ENCODE assay signal across 10 mouse cellular contexts in genomic region chr1:86433359-86433758, GRCm38 (mm10). TPM values are rescaled to one million over a fixed set of nuclear protein-coding genes. Genes with fewer than 3 reads are reported as not detected.
A peak's percentile ranks its signal among the peaks of the same experiment; 100 is the strongest.
DNase-seq lines count a peak whose midpoint lies in the region; ATAC-seq and TF ChIP-seq lines count a peak whose summit lies in the region.
"Had no signal": no experiment of that assay in that cellular context is flagged by ENCODE, and none has a peak within 500 bp of the region (broad histone marks: within the 10 kb centered on the region; RNA-seq: fewer than 3 reads in every experiment).

No protein-coding gene starts in this region.

- no peak for TF ChIP-seq POLR2A in small intestine, adult 2 months (IDR thresholded peaks at IDR 0.05; ENCODE audit: low read depth, low read length)

- peak overlapping the region; percentile 99 for H3K27ac ChIP-seq in lung, embryonic 15.5 days
- H3K27ac ChIP-seq in limb, embryonic 13.5 days: peak overlapping the region; percentile 98
- 0 out of 2 replicates have a peak overlapping the region, but pooled peaks have one; percentile 88 for H3K27ac ChIP-seq in small intestine, adult 2 months (ENCODE audit: insufficient read depth, low read depth, low read length)

- no peak for ATAC-seq in cerebellum, adult (ENCODE audit: insufficient number of reproducible peaks, low FRiP score, low TSS enrichment)
- no peak for ATAC-seq in lung, embryonic 15.5 days (ENCODE audit: borderline replicate concordance, extremely low read depth, low FRiP score, low TSS enrichment)
- ATAC-seq in limb, embryonic 13.5 days (ENCODE audit: low FRiP score, low read depth): no peak
- no peak for ATAC-seq in granulocyte monocyte progenitor cell, adult 5-6 weeks (replicated peaks; ENCODE audit: poor library complexity, severe bottlenecking)

- no peaks in the 10 kb centered on the region for H3K36me3 ChIP-seq in lung, embryonic 15.5 days
- H3K36me3 ChIP-seq in limb, embryonic 13.5 days: no peaks in the 10 kb centered on the region
- H3K36me3 ChIP-seq in small intestine, adult 2 months (ENCODE audit: control insufficient read depth, insufficient read depth, low read length): no peaks in the 10 kb centered on the region

- WGBS in lung, embryonic 15.5 days: 68% methylated on average over 7 of the region's 7 CpGs
- WGBS in limb, embryonic 13.5 days: 77% methylated on average over 7 of the region's 7 CpGs
- 84% methylated on average over 7 of the region's 7 CpGs for WGBS in small intestine, adult 2 months

- DNase-seq in cerebellum, adult 11-12 months: peak; percentile 46
- DNase-seq in lung, postnatal 36 days: no peak
- DNase-seq in layer of hippocampus, postnatal 25 days (ENCODE audit: extremely low spot score in 1 of 2, low spot score in 1 of 2): no peak
- DNase-seq: right cerebral cortex, postnatal 25 days had no signal

- no peak for TF ChIP-seq CTCF in small intestine, adult 2 months (IDR thresholded peaks at IDR 0.05; ENCODE audit: extremely low read depth, insufficient read length, insufficient replicate concordance, low read depth, low read length)

- peaks cover 46% of the 10 kb centered on the region for H3K4me1 ChIP-seq in lung, embryonic 15.5 days
- peaks cover 32% of the 10 kb centered on the region for H3K4me1 ChIP-seq in limb, embryonic 13.5 days
- peaks cover 15% of the 10 kb centered on the region for H3K4me1 ChIP-seq in small intestine, adult 2 months (ENCODE audit: control insufficient read depth, insufficient read depth, insufficient read length, low read length)

- H3K9me3 ChIP-seq in lung, embryonic 15.5 days: no peaks in the 10 kb centered on the region
- H3K9me3 ChIP-seq in limb, embryonic 13.5 days: no peaks in the 10 kb centered on the region

- H3K27me3 ChIP-seq in lung, embryonic 15.5 days: no peaks in the 10 kb centered on the region
- H3K27me3 ChIP-seq in limb, embryonic 13.5 days: no peaks in the 10 kb centered on the region
- H3K27me3 ChIP-seq in small intestine, adult 2 months (ENCODE audit: control insufficient read depth, insufficient read depth, low read length): no peaks in the 10 kb centered on the region

- H3K4me2 ChIP-seq in lung, embryonic 15.5 days: peak overlapping the region; percentile 87; the same call in 1 of the 2 replicates
- peak overlapping the region; percentile 88; the same call in 1 of the 2 replicates for H3K4me2 ChIP-seq in limb, embryonic 13.5 days (replicated peaks)

- no peak overlapping the region for H3K9ac ChIP-seq in lung, embryonic 15.5 days
- H3K9ac ChIP-seq in limb, embryonic 13.5 days: peak overlapping the region; percentile 76; the same call in 1 of the 2 replicates

- no peak overlapping the region for H3K4me3 ChIP-seq in lung, embryonic 15.5 days
- H3K4me3 ChIP-seq in limb, embryonic 13.5 days: no peak overlapping the region
- H3K4me3 ChIP-seq in small intestine, adult 2 months (ENCODE audit: low read depth, low read length): no peak overlapping the region

RNA-seq across cellular contexts. Expression of gene Tex44, which starts 7.2 kb away (rescaled TPM):
- not detected in 2 replicates for polyA plus RNA-seq in lung, embryonic 15.5 days (2015; fragmentation: Nextera tagmentation; extraction: Ambion mirVana)
- not detected in 2 replicates for polyA plus RNA-seq in limb, embryonic 13.5 days (2015; fragmentation: Nextera tagmentation; extraction: Ambion mirVana)
- not detected in 2 replicates for polyA plus RNA-seq in small intestine, adult 2 months (2012; rRNA removed)
- not detected in 2 replicates for total RNA-seq in granulocyte monocyte progenitor cell, adult 5-6 weeks (2014; fragmentation: Nextera tagmentation)
- not detected in 2 replicates for total RNA-seq in granulocyte monocyte progenitor cell, adult 5-6 weeks (2017)
- total RNA-seq in layer of hippocampus, postnatal 25 days (2021): not detected
- total RNA-seq: left cerebral cortex, postnatal 14 days had no signal

RNA-seq across cellular contexts. Expression of gene Nmur1, which starts 7.3 kb away (rescaled TPM):
- polyA plus RNA-seq in lung, embryonic 15.5 days (2015; fragmentation: Nextera tagmentation; extraction: Ambion mirVana): 0.17 TPM in 1 of 2 replicates, not detected in the other
- not detected in 2 replicates for polyA plus RNA-seq in limb, embryonic 13.5 days (2015; fragmentation: Nextera tagmentation; extraction: Ambion mirVana)
- 5.6 and 11.1 TPM in 2 replicates for polyA plus RNA-seq in small intestine, adult 2 months (2012; rRNA removed)
- not detected in 2 replicates for total RNA-seq in granulocyte monocyte progenitor cell, adult 5-6 weeks (2014; fragmentation: Nextera tagmentation)
- total RNA-seq in granulocyte monocyte progenitor cell, adult 5-6 weeks (2017): not detected in 2 replicates
- total RNA-seq in layer of hippocampus, postnatal 25 days (2021): not detected
